Mouse (Mus musculus): ENCODE measurements around the gene Phactr3.

DNA sequence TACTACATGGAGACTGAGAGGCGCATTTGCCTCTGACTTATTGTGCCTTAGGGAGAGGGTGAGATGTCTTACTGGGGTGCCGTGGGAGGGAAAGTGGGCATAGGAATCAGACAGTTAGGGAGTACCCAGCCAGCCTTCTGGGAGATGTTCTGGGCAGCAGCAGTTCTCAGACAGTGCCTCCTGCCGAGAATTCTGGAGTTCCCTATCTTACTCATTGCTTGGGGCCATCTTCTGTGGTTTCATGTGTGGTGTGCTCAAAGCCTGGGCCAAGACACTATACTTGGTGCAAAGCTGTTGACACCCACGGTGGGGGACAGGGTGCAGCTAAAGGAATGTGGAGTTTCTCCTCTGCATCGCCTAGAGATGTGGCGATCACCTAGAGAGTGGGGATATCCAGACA is 185.9 kb downstream of the Phactr3 start:
- no peak for TF ChIP-seq CTCF (IDR thresholded peaks at IDR 0.05; ENCODE audit: borderline replicate concordance, control insufficient read depth, extremely low read depth, insufficient read depth, low read length, poor library complexity)
- no peak for TF ChIP-seq POLR2A (IDR thresholded peaks at IDR 0.05; ENCODE audit: control insufficient read depth, extremely low read depth, insufficient read depth, low read length, poor library complexity)
